ENCODE assay signal across 24 mouse cellular contexts in genomic region chr1:183107476-183107875, GRCm38 (mm10).
DNase-seq lines count a peak whose midpoint lies in the region; ATAC-seq lines count a peak whose summit lies in the region.
"Had no signal": no experiment of that assay in that cellular context is flagged by ENCODE, and none has a peak within 500 bp of the region (broad histone marks: within the 10 kb centered on the region; RNA-seq: fewer than 3 reads in every experiment).

No protein-coding gene starts in this region.

- peaks cover 31% of the 10 kb centered on the region for H3K4me1 ChIP-seq in kidney, embryonic 15.5 days
- H3K4me1 ChIP-seq in limb, embryonic 13.5 days: peaks cover 43% of the 10 kb centered on the region
- no peaks in the 10 kb centered on the region; the same call in 1 of the 2 replicates for H3K4me1 ChIP-seq in forebrain, embryonic 12.5 days
- H3K4me1 ChIP-seq: forebrain, embryonic 13.5 days; hindbrain, embryonic 13.5 days had no signal

- H3K4me2 ChIP-seq in kidney, embryonic 15.5 days: no peak overlapping the region
- no peak overlapping the region for H3K4me2 ChIP-seq in limb, embryonic 13.5 days (replicated peaks)
- no peak overlapping the region for H3K4me2 ChIP-seq in forebrain, embryonic 12.5 days
- H3K4me2 ChIP-seq: embryonic facial prominence, embryonic 13.5 days; forebrain, embryonic 13.5 days; heart, embryonic 11.5 days; heart, embryonic 15.5 days; hindbrain, embryonic 13.5 days had no signal

- no peak overlapping the region for H3K9ac ChIP-seq in kidney, embryonic 15.5 days
- no peak overlapping the region for H3K9ac ChIP-seq in limb, embryonic 13.5 days
- H3K9ac ChIP-seq in forebrain, embryonic 12.5 days: no peak overlapping the region
- H3K9ac ChIP-seq: embryonic facial prominence, embryonic 13.5 days; forebrain, embryonic 13.5 days; forebrain, postnatal 0 days; heart, embryonic 15.5 days; hindbrain, embryonic 13.5 days had no signal

- H3K36me3 ChIP-seq in kidney, embryonic 15.5 days: peaks cover 7% of the 10 kb centered on the region; the same call in 1 of the 2 replicates
- H3K36me3 ChIP-seq in limb, embryonic 13.5 days: peaks cover 14% of the 10 kb centered on the region
- no peaks in the 10 kb centered on the region for H3K36me3 ChIP-seq in forebrain, embryonic 12.5 days (replicated peaks)
- H3K36me3 ChIP-seq: embryonic facial prominence, embryonic 13.5 days; heart, embryonic 15.5 days; hindbrain, embryonic 13.5 days had no signal

- DNase-seq in kidney, postnatal 25 days: no peak
- peak; percentile 48 to 55 for DNase-seq in thymus, postnatal 10 days (ENCODE audit: low spot score in 2 of 2)
- peak; percentile 58 for DNase-seq in thymus, postnatal 4 days
- no peak for DNase-seq in yolk sac, embryonic 10.5 days (ENCODE audit: low spot score)
- DNase-seq: adrenal gland, postnatal 14 days; cerebellum, adult 11-12 months; cerebellum, adult 9-10 months; cerebellum, postnatal 25 days; forebrain, postnatal 0 days; gastrocnemius, adult 2 months; gastrocnemius, postnatal 36 days; heart, adult 18-20 months; heart, postnatal 14 days had no signal

- H3K27me3 ChIP-seq in kidney, embryonic 15.5 days: no peaks in the 10 kb centered on the region
- H3K27me3 ChIP-seq in limb, embryonic 13.5 days: no peaks in the 10 kb centered on the region
- no peaks in the 10 kb centered on the region for H3K27me3 ChIP-seq in forebrain, embryonic 12.5 days
- H3K27me3 ChIP-seq: CH12.LX; embryonic facial prominence, embryonic 13.5 days; forebrain, embryonic 13.5 days; heart, embryonic 15.5 days; hindbrain, embryonic 13.5 days; Patski had no signal

- 56% methylated on average over 2 of the region's 2 CpGs for WGBS in kidney, embryonic 15.5 days
- 63% methylated on average over 2 of the region's 2 CpGs for WGBS in limb, embryonic 13.5 days
- WGBS in forebrain, embryonic 12.5 days: 84% methylated on average over 2 of the region's 2 CpGs

- H3K27ac ChIP-seq in kidney, embryonic 15.5 days: peak overlapping the region; percentile 27
- peak overlapping the region; percentile 29 for H3K27ac ChIP-seq in limb, embryonic 13.5 days
- H3K27ac ChIP-seq in forebrain, embryonic 12.5 days: no peak overlapping the region
- H3K27ac ChIP-seq: embryonic facial prominence, embryonic 13.5 days; forebrain, embryonic 13.5 days; gastrocnemius, adult 2 months; heart, embryonic 15.5 days; hindbrain, embryonic 13.5 days; hindbrain, postnatal 0 days had no signal

- no peaks in the 10 kb centered on the region for H3K9me3 ChIP-seq in kidney, embryonic 15.5 days (replicated peaks)
- H3K9me3 ChIP-seq in limb, embryonic 13.5 days: no peaks in the 10 kb centered on the region
- no peaks in the 10 kb centered on the region for H3K9me3 ChIP-seq in forebrain, embryonic 12.5 days
- H3K9me3 ChIP-seq: embryonic facial prominence, embryonic 13.5 days; forebrain, embryonic 13.5 days; heart, embryonic 15.5 days; hindbrain, embryonic 13.5 days had no signal

- H3K4me3 ChIP-seq in kidney, embryonic 15.5 days (replicated peaks): no peak overlapping the region
- no peak overlapping the region for H3K4me3 ChIP-seq in limb, embryonic 13.5 days
- no peak overlapping the region for H3K4me3 ChIP-seq in forebrain, embryonic 12.5 days (replicated peaks)
- H3K4me3 ChIP-seq: embryonic facial prominence, embryonic 13.5 days; forebrain, embryonic 13.5 days; gastrocnemius, adult 2 months; heart, embryonic 15.5 days; hindbrain, embryonic 13.5 days had no signal

- no peak for ATAC-seq in kidney, embryonic 15.5 days (replicated peaks; ENCODE audit: low FRiP score)
- no peak; the same call in 1 of the 2 replicates for ATAC-seq in limb, embryonic 13.5 days (ENCODE audit: low FRiP score, low read depth)
- ATAC-seq in forebrain, embryonic 12.5 days (ENCODE audit: low FRiP score): no peak
- ATAC-seq: forebrain, embryonic 13.5 days; forebrain, postnatal 0 days; hindbrain, postnatal 0 days; Patski had no signal

Comparison
In these comparisons a context has a peak if more than half of its experiments do, and no peak if none do; other contexts are left out.
1. DNase-seq: peak in thymus, postnatal 10 days (2 of 2) and thymus, postnatal 4 days (single experiment); none in kidney, postnatal 25 days (0 of 2) and yolk sac, embryonic 10.5 days (single experiment).